Mouse (Mus musculus): ENCODE data around the gene Sp2.

Sp2 gene

DNA sequence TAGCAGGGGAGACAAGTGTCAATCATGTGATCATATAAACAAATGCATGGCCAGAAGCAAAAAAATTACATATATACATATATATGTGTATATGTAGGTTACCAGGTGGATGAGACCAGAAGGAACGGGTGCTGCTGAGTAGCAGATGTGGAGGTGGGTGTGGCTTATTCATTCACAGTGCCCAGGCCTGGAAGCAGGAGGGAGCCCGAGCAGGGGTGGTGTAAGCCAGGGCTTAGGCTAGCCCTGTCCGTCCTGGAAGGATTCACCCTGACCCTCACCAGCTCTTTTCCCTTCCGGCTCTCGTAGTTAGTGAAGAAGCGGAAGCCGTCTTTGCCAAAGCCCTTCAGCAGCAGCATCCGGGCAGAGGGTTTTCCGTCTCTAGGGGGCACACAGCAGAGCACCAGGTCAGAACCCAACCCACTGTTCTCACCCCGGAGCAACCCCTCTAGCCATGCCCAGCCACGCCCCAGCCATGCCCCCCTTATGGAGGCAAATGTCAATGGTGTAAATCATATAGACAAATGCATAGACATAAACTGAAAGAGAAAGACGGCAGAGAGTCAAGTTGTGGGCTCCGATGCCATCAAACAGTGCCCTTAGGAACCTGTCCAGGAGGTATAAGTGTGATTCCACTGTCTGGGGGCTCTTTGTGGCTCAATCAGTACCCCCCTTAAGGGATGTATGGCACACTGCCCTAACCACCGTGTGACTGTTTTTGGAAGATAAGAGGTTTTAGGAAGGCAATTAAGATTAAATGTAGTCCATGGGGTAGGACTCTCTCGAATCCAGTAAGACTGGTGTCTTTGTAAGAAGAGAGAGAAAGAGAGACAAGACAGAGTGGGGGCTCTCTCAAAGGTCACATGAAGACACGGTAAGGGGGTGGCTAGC lies 41.9 kb downstream of the Sp2 start:
- DNase-seq (ENCODE audit: low spot score in 2 of 2), result no peak

- DNase-seq (ENCODE audit: low spot score in 2 of 2), result no peak
Observed at GRCm38 (mm10) chr11:96938426-96938800, 44.3 kb downstream of the Sp2 start.

DNA sequence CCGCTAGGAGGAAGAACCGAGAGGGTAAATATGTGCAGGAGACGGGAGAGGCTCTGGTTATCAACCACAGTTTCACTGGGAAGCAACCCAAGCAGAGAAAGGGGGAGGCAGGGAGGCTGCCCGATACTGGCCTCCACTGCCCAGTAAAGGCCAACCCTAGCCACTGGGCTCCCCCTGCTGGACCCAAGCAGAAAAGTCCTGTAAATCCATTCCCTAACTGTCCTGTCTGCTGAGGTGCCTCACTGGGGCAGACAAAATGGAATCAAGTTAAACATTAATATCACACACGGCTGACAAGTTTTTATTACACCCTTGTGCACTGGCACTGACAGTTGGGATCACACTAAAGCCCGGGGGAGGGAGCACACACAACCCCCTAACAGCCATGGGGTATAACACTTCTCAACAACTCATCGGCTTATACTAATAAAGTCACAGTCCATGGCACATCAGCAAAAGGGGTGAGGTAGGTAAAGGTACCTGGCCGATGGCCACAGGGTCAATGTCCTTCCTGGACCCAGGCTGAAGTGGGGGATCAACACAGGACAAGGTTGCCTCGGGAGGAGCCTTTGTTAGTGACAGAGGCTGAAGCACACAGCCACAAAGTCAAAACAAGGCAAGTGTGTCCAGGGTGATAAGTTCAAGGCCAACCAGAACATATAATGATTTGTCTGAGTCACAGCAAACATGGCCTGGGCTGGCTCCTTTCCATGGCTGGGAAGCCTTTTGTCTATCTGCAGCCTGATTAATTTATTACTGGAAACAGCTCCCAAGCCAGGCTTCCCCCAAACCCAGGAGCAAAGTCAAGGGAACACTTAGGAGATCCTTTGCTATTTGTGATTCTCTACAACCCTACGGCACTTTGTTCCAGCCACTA lies 45.0 kb downstream of the Sp2 start:
- DNase-seq (ENCODE audit: low spot score in 2 of 2), result no peak

DNA sequence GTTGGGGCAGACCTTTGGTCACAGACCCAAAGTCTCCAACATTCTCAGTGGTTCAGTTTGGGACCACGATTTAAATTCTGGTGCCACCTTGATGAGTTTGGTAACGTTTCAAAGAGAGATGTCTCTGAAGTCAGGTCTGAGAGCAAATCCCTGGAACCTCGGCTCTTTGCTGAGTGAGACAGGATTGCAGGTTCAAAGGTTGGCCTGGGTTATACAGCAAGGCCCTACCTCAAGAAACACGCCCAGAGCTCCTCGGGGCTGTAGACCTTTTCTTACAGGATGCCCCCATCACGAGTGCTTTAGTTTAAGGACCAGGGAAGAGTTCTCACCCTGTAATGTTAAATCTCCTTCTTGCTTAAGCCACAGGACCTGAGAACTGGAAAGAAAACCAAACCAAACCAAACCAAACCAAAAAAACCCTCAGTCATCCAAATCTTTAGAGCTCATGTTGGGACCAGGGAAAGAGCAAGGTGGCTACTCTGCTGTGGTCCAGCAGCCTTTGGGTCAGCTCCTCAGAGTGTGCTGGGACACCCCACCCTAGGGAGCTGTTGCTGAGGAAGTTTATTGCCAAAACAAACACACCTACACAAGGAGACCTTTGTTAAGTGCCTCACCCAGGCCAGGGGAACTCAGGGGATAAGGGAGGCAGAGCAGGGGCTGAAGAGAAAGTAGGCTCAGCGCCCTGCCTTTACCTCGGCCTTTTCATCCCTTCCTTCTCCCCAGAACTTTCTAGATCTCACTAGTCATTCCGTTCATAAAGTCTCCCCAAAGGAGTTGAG lies 46.7 kb downstream of the Sp2 start:
- DNase-seq (ENCODE audit: low spot score in 2 of 2), result no peak

- peak; percentile 66 to 77 for DNase-seq (ENCODE audit: low spot score in 2 of 2)
Observed at GRCm38 (mm10) chr11:96934921-96935356, 47.8 kb downstream of the Sp2 start.

DNA sequence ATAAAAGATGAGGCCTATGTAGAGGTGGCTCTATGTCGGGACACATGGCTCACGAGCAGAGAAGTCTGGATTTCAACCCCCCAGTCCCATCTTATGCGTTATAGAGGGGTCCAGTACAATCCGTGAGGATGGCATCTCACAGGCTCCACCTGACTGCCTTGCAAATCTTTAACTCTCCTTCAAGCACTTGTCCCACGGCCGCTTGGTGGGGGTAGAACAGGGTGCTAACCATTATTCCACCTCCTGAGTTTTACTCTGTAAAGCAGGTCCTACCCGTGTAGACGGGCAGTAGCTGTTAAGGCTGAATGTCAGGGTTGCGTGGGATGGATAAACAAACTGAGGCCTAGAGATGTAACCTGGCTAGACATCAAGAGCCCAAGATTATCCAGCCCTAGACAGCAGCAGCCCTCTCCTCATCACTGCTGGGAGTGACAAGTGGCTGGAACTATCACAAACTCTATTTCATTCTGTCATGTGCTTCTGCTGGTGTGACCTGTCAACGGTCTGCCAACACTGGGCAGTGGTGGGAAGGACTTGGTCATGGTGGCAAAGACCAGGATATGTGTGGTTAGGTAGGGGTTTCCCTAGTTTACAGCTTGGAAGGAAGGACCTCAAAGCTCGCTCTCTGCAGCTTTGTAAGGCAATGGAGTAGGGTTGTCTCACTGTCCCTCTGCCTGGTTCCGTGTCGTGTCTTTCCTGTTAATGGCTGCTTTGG lies 49.0 kb downstream of the Sp2 start:
- no peak for DNase-seq (ENCODE audit: low spot score in 2 of 2)

DNA sequence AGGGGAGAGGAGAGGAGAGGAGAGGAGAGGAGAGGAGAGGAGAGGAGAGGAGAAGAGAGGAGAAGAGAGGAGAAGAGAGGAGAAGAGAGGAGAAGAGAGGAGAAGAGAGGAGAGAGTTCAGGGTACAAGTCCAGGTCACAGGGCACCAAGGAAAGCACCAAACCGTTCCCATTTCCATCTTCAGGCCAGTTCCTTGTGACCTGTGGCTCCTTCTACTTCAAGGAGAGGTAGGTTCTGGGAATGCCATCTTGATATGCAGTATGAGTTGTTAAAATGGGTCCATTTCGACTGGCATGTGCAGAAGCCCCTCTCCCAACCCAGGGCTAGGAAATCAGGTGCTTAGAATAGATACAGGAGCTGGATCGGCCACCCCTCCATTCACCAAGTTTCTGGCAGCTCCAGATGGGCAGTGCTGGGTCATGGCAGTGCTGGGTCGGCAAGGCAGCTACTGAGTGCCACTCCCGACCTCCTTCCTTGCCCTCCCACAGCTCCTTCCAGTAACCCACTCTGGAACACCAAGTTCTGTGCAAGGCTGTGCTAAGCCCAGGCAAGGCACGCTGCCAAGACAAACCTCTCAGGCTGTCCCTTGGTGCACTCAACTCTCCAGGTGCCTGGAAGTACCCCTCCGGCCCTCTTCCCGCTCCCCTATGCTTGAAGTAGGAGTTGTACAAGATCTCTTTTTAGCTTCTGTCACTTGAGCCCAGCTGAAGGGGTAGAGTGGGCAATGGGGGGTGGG lies 51.3 kb downstream of the Sp2 start:
- no peak for DNase-seq (ENCODE audit: low spot score in 2 of 2)

DNA sequence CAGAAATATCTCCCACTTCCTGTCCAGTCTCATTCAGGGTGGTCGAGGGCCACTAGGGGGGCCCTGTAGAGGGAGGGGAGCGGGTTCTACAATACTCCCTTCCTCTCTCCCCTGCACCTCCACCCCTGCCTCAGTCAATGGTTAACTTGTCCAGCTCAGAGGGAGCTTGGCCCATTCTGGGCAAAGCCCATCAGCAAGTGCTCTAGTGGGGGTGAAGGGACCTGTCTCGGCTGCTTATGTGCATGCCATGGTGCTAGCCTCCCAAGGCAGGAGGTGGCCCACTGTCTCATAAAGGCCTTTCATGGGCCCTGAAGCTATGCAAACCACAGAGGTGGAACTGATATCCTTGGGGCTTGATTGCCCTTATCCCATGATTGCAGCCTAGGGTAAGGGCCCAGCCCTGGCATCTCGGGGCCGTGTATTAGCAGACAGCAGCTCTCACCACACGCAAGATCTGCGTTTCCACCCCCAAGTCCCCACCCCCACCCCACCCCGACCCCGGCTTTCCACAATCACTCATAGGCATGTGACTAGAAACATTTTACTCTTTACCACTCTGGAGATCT lies 52.9 kb downstream of the Sp2 start:
- DNase-seq (ENCODE audit: low spot score in 2 of 2), result no peak

DNA sequence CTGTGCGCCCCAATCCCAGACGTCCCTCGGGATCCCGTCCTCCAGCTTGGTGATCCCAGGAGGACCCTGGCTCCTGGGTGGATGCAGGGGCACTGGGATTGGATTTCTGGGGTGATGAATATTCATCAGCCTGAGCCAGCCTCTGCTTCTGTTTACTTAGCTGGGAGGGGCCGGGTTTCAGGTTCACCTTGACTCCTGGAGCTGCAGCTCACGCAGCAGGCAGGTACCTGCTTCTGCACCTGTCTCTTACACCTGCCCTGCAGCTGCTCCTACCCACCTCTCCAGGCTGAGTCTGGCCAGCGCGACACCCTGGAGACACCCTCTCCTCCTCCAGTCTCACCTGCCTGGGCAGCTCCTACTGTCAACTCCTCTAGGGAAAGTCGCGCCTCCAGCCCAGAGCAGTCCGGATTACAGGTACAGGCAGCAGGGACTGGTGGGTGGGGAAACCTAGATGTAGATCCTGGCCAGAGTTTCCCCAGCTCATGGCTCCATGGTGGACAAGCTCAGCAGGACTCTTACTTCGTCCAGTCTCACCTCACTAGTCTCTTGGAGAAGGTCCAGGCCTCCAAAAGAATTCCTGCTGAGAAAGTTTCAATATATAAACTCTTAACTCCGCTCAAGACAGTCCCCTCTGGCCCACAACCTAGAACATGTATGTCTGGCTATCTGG lies 53.5 kb downstream of the Sp2 start:
- DNase-seq (ENCODE audit: low spot score in 2 of 2), result no peak

DNA sequence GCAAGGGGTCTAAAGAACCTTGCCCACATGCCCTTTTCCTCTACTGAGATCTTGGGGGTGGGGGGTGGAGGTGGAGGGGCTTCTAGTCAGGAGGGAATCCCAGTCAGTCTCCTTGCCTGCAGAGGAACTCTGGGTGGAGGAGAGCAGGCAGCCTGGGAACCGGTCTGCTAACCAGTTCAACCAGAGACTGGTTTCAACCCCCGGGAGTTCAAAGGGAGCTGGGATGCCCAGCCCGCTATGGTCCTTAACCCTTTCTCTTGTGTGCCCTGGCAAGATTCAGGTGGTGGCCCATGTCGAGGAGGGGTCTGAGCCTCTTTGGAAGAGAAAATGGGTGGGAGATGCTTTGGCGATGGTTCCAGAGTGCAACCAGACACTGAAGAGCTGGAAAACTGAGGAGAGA lies 54.1 kb downstream of the Sp2 start:
- no peak for DNase-seq (ENCODE audit: low spot score in 2 of 2)

GRCm38 (mm10) chr11:96928088-96928487 lies 54.7 kb downstream of the Sp2 start, which contains the start of gene Prr15l:
Gene Prr15l, plus strand, starts transcription at chr11:96928104.
- no peak for DNase-seq (ENCODE audit: low spot score in 2 of 2)

GRCm38 (mm10) chr11:96926587-96926986 lies 56.2 kb downstream of the Sp2 start:
- DNase-seq (ENCODE audit: low spot score in 2 of 2), result no peak

- DNase-seq (ENCODE audit: low spot score in 2 of 2), result no peak
Observed at GRCm38 (mm10) chr11:96925469-96926148, 57.1 kb downstream of the Sp2 start.

GRCm38 (mm10) chr11:96924861-96925260 lies 57.9 kb downstream of the Sp2 start:
- DNase-seq (ENCODE audit: low spot score in 2 of 2), result no peak

GRCm38 (mm10) chr11:96919003-96919402 lies 63.8 kb downstream of the Sp2 start:
- DNase-seq (ENCODE audit: low spot score in 2 of 2), result no peak

DNA sequence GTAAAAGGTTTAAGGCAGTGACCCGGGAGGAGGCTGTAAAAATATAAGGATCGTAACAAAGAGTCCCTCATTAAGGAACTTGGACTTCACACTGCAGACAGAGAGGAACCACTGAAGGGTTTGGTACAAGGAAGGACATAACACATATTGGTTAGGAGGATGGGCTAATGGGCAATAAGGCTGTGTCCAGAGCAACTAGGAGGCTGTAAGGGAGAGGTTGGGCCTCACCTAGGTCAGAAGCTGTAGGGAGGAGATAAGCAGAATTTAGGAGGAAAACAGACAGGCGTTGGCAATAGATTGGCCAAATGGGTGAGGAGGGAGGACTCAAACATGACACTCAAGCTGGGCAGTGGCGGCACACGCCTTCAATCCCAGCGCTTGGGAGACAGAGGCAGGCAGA lies 65.3 kb downstream of the Sp2 start:
- DNase-seq (ENCODE audit: low spot score in 2 of 2), result no peak

- peak in 1 of 2 experiments; percentile 28 for DNase-seq (ENCODE audit: low spot score in 2 of 2)
Observed at GRCm38 (mm10) chr11:96916885-96917396, 65.8 kb downstream of the Sp2 start.

- peak; percentile 99 to 100 for DNase-seq (ENCODE audit: low spot score in 2 of 2)
Observed at GRCm38 (mm10) chr11:96916044-96916884, 66.5 kb downstream of the Sp2 start, which contains the start of gene Cdk5rap3. Gene Cdk5rap3, minus strand, starts transcription at chr11:96916496.

Measured in right cerebral cortex, postnatal 10 days (tissue).